Mouse (Mus musculus) embryonic facial prominence, embryonic 11.5 days (tissue): Measurements from ENCODE around the gene Mlh3. TPM values are rescaled to one million over a fixed set of nuclear protein-coding genes. Genes with fewer than 3 reads are reported as not detected.

Experiments used
- ATAC-seq: fragments of 200-750 bp; cut with Nextera tagmentation; replicated peaks from 2 replicates; pipeline ENCODE4 v1.8.0; 2017; ENCODE audit warnings: low read depth; ENCODE audit not compliant: insufficient number of reproducible peaks, low FRiP score, low TSS enrichment
- DNase-seq: peaks from one replicate; pipeline ENCODE4 v3.0.0-alpha.2; 2015; ENCODE audit warnings: low spot score
- H3K27ac ChIP-seq: fragments of 300-500 bp; sonication (generic); replicated peaks from 2 replicates; pipeline ENCODE4 v1.5.1; 2014; ENCODE audit warnings: mild to moderate bottlenecking, low read depth, low read length, control low read depth
- H3K27me3 ChIP-seq: fragments of 300-500 bp; sonication (generic); 2 replicates; pipeline ENCODE4 v1.6.1; 2014; ENCODE audit warnings: mild to moderate bottlenecking, low read length, moderate library complexity, mixed read lengths; ENCODE audit not compliant: control insufficient read depth, insufficient read depth
- H3K36me3 ChIP-seq: fragments of 300-500 bp; sonication (generic); replicated peaks from 2 replicates; pipeline ENCODE4 v1.6.1; 2014; ENCODE audit warnings: low read depth, mild to moderate bottlenecking, low read length, moderate library complexity, mixed read lengths; ENCODE audit not compliant: control insufficient read depth, insufficient read depth
- H3K4me1 ChIP-seq: fragments of 300-500 bp; sonication (generic); 2 replicates; pipeline ENCODE4 v1.6.1; 2014; ENCODE audit warnings: low read length, mixed read lengths; ENCODE audit not compliant: control insufficient read depth, insufficient read depth
- H3K4me2 ChIP-seq: fragments of 300-500 bp; sonication (generic); 2 replicates; pipeline ENCODE4 v1.6.1; 2014; ENCODE audit warnings: low read depth, mild to moderate bottlenecking, control low read depth, low read length, moderate library complexity
- H3K4me3 ChIP-seq: fragments of 300-500 bp; sonication (generic); 2 replicates; pipeline ENCODE4 v1.5.1; 2014; ENCODE audit warnings: low read depth, low read length, control low read depth
- H3K9ac ChIP-seq: fragments of 300-500 bp; sonication (generic); replicated peaks from 2 replicates; pipeline ENCODE4 v1.6.1; 2014; ENCODE audit warnings: mild to moderate bottlenecking, control low read depth, low read length
- H3K9me3 ChIP-seq: fragments of 300-500 bp; sonication (generic); replicated peaks from 2 replicates; pipeline ENCODE4 v1.6.1; 2016; ENCODE audit warnings: mild to moderate bottlenecking, low read length, inconsistent platforms, mixed read lengths; ENCODE audit not compliant: control insufficient read depth
- WGBS: fragments of 180-500 bp; shearing (Covaris S2); extraction: QIAGEN DNeasy Blood & Tissue Kit; methylation state at CpG from one replicate; pipeline ENCODE4 v1.1.7; 2014; 5-methylcytosine and 5-hydroxymethylcytosine counted together
- microRNA-seq: library from miRNA; unstranded; fragments of <30 nt; microRNA quantifications from one replicate; pipeline ENCODE4, GENCODE M21; 2016; ENCODE audit warnings: borderline number of aligned reads
- polyA plus RNA-seq: library from polyadenylated mRNA; unstranded; fragments of >200 nt; fragmentation: Nextera tagmentation; extraction: Ambion mirVana; gene quantifications from 2 replicates; pipeline ENCODE4 v1.2.1, GENCODE M21; 2014

Gene Mlh3
- polyA plus RNA-seq, 1 experiment from 2014 or later = 9.5 TPM

- DNase-seq (no peak), ATAC-seq (no peak)
- Histone ChIP-seq H3K4me1 (no peaks in the 10 kb centered on the region; the same call in 1 of the 2 replicates), H3K27me3 (no peaks in the 10 kb centered on the region), H3K9me3 (no peaks in the 10 kb centered on the region), H3K36me3 (no peaks in the 10 kb centered on the region), H3K4me2 (no peak overlapping the region), H3K4me3 (no peak overlapping the region), H3K9ac (no peak overlapping the region), H3K27ac (no peak overlapping the region)
- 83% methylated on average over 7 of the region's 7 CpGs for WGBS
These were observed 80.1 kb downstream of the Mlh3 start for GRCm38 (mm10) chr12:85190290-85190689.

- WGBS = 73% methylated on average over 7 of the region's 7 CpGs
- H3K36me3 ChIP-seq = no peaks in the 10 kb centered on the region
- no peak for ATAC-seq
These were observed 84.0 kb downstream of the Mlh3 start for GRCm38 (mm10) chr12:85186361-85186760.

GRCm38 (mm10) chr12:85185810-85186209 lies 84.6 kb downstream of the Mlh3 start:
- no peak overlapping the region for H3K9ac ChIP-seq
- no peak overlapping the region for H3K4me3 ChIP-seq
- ATAC-seq = no peak
- H3K36me3 ChIP-seq = no peaks in the 10 kb centered on the region
- H3K27me3 ChIP-seq = no peaks in the 10 kb centered on the region
- no peak overlapping the region for H3K27ac ChIP-seq
- H3K9me3 ChIP-seq = no peaks in the 10 kb centered on the region
- H3K4me2 ChIP-seq = no peak overlapping the region
- peaks cover 5% of the 10 kb centered on the region; the same call in 1 of the 2 replicates for H3K4me1 ChIP-seq
- no peak for DNase-seq
- 64% methylated on average over 8 of the region's 8 CpGs for WGBS

More at GRCm38 (mm10) chr12:85186361-85186760, 84.0 kb downstream of the Mlh3 start:
- H3K27ac ChIP-seq = no peak overlapping the region
- peaks cover 5% of the 10 kb centered on the region; the same call in 1 of the 2 replicates for H3K4me1 ChIP-seq
- no peak overlapping the region for H3K9ac ChIP-seq
- no peaks in the 10 kb centered on the region for H3K9me3 ChIP-seq
- no peak overlapping the region for H3K4me3 ChIP-seq
- DNase-seq = no peak
- H3K27me3 ChIP-seq = no peaks in the 10 kb centered on the region
- H3K4me2 ChIP-seq = no peak overlapping the region

Small RNA genes lying within 50 kb of the gene (microRNA-seq; reads per million reads assigned to microRNA genes)
- gene Mir6938 = not detected

Other genes starting within 250 kb of the Mlh3 start
- 2.9 TPM in 2 replicates for gene Prox2, start 159.8 kb downstream of the Mlh3 start, polyA plus RNA-seq
- gene Dlst, start 159.8 kb downstream of the Mlh3 start, polyA plus RNA-seq = 91.2 and 102 TPM in 2 replicates
- 1.3 and 1.6 TPM in 2 replicates for gene Rps6kl1, start 119.3 kb downstream of the Mlh3 start, polyA plus RNA-seq
- gene Pgf, start 92.8 kb downstream of the Mlh3 start, polyA plus RNA-seq = 13.4 and 14.5 TPM in 2 replicates
- 89.6 and 90.0 TPM in 2 replicates for gene Eif2b2, start 51.1 kb downstream of the Mlh3 start, polyA plus RNA-seq
- 49.7 and 58.5 TPM in 2 replicates for gene Acyp1, start 17.8 kb upstream of the Mlh3 start, polyA plus RNA-seq
- 0.89 and 0.95 TPM in 2 replicates for gene Zc2hc1c, start 18.0 kb upstream of the Mlh3 start, polyA plus RNA-seq
- 15.2 and 15.7 TPM in 2 replicates for gene Nek9, start 68.8 kb upstream of the Mlh3 start, polyA plus RNA-seq
- gene Tmed10, start 104.2 kb upstream of the Mlh3 start, polyA plus RNA-seq = 297 and 302 TPM in 2 replicates
- gene Fos, start 203.3 kb upstream of the Mlh3 start, polyA plus RNA-seq = 1.1 and 1.6 TPM in 2 replicates